Mouse (Mus musculus) neural tube, embryonic 10.5 days (tissue): ENCODE data around the gene Smok3c.
"Not testable (repeated sequence)": the region's sequence is repeated elsewhere in the genome, so short reads cannot be mapped to it uniquely, and the experiment has no call there.

Experiments used
- DNase-seq: peaks from one replicate; pipeline ENCODE4 v3.0.0-alpha.2; 2017; ENCODE audit warnings: low spot score; ENCODE audit errors: extremely low spot score

Smok3c gene

DNA sequence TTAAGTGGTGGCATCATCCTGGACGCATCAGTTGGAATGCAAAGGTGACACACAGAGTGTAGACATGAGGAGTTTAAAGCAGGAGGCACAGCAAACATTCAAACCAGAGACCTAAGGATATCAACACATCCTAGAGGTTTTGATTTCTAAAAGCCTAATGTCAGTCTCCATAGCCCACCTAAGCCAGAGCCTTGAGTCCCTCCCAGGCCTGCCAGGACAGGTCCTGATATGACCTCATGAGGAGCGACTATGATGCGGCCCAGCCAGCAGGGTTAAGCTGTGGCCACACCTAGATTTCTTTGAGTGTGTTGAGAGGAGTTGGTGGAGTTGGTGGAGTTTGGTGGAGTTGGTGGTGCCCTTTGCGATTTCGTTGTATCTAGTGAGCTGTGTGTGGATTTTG is at the start of gene Smok3c:
TSS of gene Smok3c (plus strand) at position 301 of the 400 bp plus-strand sequence.
- DNase-seq: not testable (repeated sequence)

DNA sequence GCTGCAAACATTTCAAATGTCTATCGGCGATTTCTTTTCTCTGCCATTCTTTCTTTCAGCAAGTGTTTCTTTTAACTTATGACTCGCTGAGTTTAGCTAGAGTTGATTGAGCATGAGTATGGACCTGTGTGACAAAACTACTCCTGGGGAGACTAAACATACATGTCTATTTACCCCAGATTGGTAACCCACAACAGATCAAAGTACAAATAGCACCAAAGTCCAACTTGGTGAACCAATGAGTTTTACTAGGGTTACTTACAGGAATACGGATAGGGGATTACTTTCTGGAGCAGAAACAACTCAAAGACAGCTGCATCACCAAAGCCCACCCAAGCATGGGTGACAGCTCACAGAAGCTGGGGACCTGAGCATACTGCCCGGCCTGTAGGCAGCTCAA is 43.6 kb upstream of the Smok3c start:
- DNase-seq: no peak

DNA sequence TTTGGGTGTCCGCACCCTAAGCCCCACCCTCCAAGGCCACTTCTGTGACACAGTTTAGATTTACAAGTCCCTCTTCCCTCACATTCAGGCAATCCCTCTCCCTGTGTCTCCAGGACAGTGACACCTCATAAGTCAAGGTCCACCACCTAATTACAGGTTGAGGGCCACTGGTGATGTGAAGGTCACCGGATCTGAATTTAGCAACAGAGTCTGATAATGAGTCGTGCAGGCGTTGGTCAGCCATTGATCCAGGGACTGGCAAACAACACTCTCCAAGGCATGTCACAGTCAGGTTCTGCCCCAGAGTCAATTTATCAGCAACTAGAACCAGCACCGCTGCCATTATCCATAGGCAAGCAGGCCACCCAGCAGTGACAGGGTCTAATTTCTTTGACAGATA is 40.6 kb upstream of the Smok3c start:
- no peak for DNase-seq

DNA sequence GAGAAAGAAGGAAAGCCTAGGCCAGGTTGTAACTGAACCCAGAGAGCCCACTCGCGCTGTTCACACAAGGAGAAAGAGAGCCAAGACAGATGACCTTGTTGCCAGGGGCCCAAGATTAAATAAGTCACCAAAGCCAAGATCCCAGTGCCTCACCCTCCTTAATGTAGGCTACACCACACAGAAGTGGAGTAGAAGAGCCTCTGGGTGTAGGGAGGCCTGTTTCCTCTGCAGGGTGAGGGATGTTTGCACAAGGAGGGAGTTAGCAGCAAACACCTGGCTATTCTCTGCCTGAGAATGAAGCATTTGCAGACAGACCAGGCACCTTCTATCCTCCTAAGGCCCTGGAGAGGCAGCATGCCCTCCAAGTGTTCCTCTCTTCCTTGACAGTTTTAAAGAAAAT is 36.5 kb upstream of the Smok3c start:
- DNase-seq: no peak

DNA sequence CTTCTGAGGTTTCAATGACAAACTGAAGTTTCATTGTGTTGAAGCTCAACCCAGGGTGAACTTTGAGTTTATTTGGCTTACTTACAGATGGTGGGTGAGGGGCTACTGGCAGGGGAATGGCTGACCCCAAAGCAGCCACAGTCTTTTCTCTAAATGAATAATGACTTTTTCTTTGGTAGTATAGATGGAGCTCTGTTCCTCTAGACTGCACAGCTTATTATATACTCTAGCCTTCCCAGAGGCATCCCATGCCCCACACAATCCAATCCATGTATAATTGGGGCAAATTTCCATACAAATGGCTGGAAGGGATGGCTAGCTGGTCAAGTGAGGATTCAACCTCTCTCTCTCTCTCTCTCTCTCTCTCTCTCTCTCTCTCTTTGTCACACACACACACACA is 36.0 kb upstream of the Smok3c start:
- DNase-seq: no peak

DNA sequence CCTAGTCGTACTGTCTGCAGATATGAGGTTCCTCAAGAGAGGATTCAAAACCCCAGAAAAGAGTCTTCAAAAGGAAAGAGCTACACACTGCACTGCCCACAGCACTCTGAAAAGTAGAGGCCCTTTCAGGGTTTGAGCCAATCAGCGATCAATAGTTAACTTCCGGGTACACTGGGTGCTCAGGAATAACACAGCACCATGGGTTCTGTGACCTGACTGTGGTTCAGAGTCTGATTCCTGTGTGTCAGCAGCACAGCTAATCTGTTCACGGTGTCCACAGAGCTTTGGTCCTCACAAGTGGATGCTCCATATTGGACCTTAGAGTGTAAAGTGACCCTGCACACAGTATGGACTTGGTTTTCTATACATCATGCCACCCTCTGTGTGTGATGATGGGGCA is 33.4 kb upstream of the Smok3c start:
- not testable (repeated sequence) for DNase-seq

DNA sequence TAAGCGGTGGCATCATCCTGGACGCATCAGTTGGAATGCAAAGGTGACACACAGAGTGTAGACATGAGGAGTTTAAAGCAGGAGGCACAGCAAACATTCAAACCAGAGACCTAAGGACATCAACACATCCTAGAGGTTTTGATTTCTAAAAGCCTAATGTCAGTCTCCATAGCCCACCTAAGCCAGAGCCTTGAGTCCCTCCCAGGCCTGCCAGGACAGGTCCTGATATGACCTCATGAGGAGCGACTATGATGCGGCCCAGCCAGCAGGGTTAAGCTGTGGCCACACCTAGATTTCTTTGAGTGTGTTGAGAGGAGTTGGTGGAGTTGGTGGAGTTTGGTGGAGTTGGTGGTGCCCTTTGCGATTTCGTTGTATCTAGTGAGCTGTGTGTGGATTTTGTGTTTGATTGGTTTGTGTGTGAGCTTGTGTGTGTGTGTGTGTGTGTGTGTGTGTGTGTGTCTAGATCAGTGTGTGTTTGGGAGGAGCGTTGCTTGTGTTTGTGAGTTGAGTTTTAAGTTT is 32.0 kb upstream of the Smok3c start, which contains the start of the genes Smok3a and Smok3b:
TSS of gene Smok3a (plus strand) at position 301 of the 519 bp plus-strand sequence.
TSS of gene Smok3b (plus strand) at position 469 of the 519 bp plus-strand sequence.
- not testable (repeated sequence) for DNase-seq

DNA sequence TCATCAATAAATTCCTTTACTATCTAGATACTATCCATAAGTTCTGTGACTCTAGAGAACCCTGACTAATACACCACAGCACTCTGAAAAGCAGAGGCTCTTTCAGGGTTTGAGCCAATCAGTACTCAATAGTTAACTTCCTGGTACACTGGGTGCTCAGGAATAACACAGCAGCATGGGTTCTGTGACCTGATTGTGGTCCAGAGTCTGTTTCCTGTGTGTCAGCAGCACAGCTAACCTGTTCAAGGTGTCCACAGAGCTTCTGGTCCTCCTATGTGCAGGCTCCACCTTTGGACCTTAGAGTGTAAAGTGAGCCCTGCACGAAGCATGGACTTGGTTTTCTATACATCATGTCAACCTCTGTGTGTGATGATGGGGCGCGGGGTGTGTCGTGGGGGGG is 20.8 kb downstream of the Smok3c start:
- DNase-seq: no peak

DNA sequence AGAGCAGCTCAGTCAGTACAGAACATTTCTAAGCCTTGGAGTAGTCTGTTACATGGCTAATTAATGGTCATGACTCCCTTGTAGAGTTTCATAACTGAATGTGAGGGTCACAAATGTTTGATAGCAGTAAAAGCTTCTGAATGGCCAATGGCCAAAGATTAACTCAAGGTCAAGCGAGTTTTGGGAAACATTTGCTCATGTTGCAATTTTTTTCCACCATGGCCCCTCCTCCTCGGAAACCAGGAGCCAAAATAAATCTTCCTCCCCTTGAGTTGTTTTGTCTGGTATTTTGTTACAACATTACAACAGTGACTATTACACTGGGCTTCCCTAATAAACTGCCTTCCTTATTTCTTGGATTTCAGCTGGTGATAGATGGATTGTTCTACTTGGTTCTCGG is 22.7 kb downstream of the Smok3c start:
- DNase-seq: no peak

DNA sequence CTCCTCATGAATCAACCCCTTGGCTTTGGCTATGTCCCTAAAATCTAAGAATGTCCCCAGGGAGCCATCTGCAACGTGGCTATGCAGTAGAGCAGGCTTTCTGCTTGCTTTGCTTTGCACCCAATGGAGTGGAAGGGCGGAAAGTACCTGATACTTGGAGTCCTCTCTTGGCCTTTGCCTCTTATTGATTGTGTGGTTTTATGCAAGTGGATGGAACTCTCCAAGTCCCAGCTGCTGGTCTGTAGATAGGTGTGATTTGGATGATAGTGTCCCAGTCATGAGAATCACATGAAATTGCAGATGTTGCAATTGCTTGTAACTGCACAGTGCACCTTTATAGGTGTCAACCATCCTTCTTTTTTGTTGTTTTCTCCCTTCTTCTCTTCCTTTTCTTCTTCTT is 23.2 kb downstream of the Smok3c start:
- no peak for DNase-seq

DNA sequence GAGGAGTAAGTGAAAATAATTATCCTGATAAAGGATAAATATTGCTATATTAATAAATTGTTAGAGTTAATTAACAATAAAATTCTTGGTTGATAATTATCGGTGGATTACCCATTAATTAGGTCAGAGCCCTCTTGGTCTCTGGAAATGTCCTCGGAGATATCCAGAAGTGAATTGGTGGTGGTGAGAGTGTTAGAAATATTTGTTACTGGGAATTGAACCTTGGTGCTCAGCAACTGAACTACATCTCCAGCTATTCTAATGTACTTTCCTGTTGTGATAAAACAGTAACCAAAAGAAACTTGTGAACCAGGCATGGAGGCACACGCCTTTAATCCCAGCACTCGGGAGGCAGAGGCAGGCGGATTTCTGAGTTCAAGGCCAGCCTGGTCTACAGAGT is 27.5 kb downstream of the Smok3c start:
- no peak for DNase-seq

DNA sequence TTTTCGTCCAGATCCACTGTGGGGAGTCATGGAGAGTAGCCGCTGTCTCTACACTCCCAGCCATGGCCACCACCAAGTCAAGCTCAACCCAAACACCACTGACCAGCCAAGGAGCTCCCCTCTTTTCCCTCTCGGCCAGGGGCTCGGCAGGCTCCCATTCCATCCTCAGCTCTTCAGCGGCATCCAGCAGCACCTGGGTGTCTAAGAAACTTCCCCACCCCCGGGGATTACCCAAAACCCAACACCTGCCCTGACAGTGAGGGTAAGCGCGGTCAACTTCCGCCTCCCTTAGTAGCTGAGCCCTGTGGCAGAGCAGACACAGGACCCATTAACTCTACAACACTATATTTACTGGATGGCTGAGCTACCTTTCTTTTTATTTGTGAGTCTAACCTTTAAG is 28.5 kb downstream of the Smok3c start:
- DNase-seq: no peak

DNA sequence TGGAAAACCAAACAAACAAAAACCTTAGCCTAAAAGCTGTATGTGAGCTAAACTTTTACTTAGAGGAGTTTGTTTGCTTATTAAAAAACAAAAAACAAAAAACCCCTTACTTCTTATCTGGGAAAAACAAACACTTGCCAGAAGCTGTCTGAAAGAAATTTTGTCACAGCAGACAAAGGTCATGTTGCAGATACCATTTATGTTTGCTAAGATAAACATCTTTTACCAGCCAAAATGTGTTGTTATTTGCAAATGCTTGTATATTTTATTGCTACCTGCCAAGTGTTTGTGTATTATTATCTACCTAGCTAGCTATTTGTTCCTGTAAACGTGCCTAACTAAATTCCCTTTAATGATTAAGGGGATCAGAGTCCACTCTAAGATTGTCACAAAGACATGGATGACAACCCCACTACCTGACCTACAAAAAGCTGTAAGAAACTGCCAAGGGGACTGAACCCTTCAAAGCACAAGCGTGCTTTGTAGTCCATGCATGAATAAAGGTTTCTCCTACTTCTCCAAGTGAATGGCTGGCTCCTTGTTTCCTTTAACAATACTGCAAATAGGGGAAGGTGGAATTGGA is 30.4 kb downstream of the Smok3c start:
- DNase-seq: no peak

DNA sequence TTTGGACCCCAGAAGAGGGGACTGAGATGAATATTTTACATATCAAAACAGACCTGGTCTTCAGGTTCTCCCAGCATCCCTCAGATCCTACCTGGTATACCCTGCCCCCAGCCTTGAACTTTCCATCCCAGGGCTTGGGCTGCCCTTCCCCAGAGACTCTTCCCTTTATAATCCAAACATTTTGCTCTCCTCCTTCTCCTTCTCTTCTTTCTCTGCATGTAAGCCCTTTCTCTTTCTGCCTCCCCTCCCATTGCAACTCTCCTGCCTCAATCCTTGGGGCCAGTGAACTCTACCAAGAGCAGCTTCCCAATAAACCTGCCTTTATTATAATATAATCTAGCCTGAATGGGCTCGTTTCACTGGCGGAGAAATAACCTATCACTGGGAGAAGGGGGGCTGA is 30.9 kb downstream of the Smok3c start:
- no peak for DNase-seq

DNA sequence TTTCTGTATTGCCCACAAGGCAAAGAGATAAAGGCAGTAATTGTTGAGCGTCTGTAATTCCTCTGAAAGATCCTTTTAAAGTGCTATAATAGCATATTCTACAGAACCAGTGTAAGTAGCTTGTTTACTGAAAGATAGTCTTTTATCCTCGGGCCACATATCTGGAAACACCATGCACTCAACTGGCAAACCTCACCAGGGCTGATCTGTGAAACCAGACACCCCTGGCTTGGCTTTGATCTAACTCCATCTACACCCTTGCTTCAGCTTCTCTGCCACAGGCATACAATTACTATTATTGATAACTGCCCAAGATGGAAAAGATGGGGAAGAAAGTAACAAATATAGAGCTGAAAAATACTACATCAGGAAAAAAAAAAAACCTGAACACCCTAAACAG is 31.5 kb downstream of the Smok3c start:
- no peak for DNase-seq

DNA sequence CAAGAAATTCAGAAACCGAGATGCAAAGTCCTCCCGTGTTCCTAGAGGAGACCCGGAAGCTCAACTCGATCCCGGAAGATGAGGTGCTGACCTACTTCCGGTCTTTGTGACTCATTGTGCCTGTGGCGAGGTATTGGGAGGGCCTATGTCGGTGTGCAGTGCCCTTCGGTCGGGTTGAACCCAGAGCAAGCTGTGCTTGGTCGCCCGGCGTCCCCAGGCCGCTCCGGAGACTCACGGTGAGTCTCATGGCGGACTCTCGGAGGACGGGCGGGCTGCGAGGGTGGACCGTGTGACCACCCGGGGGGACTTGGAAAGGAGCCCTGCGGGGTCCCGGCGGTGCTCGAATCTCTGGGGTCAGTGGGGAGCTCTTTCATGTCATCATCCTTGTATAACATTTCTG is 32.0 kb downstream of the Smok3c start, which contains the start of gene Zkscan1:
TSS of gene Zkscan1 (plus strand) at position 89 of the 400 bp plus-strand sequence.
- DNase-seq: peak; percentile 91

DNA sequence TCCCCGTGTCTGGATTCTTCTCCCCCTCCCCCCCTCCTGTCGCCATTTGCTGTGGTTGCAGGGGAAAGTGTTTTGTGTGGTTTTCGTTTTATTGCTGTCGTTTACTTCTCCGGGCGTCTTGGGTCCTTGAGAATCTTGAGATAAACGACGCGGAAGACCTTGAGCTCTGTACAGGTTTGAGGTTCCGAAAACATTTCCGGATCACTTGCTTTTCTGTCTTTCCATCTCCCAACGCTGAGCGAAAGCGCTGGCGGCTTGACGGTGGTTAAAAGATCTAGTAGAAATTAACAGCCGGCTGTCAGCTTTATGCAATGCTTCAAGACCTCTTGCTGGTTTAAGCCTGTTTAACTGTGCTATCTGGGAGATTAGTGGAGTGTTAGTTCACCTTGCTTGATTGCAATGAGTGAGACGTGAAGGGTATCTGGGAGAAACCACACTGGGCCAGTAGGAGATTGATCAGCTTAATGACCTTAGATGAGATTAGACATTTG is 32.5 kb downstream of the Smok3c start:
- DNase-seq: peak; percentile 38

DNA sequence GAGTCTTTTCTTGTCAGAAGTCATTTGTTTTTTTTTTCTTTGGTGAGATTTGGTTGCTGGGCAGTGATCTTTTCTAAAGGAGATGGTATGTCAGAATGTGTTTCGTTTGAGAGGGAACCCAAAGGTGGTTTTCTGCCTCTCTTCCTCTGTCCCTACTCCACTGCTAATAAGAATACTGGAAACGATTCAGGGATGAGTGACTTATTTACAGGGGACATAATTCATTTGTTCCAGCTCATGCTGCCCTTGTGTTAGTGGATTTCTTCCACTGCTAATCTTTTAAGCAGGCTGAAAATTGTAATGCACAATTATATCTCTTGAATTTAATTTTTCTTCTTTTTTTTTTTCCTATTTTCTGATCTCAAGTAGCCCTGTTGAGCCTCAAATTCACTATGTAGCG is 33.8 kb downstream of the Smok3c start:
- DNase-seq: no peak

DNA sequence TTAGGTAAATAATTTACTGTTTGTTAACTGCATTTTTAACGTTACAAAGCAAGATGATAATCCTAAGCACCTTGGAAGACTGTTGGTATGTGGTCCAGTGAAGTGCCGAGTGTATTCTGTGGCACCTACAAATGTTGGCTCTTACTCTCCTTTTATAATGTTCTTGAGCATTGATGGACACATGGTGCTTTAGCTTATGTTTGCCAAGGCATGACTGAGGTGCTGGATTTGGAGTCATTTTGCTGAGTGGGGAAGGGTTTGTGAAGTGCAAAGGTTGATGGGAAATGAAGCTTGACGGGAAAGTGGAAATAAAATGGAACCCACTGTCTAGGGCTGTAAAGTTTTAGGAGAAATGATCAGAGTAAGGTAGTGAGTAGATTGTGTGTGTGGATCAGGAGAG is 35.4 kb downstream of the Smok3c start:
- no peak for DNase-seq

DNA sequence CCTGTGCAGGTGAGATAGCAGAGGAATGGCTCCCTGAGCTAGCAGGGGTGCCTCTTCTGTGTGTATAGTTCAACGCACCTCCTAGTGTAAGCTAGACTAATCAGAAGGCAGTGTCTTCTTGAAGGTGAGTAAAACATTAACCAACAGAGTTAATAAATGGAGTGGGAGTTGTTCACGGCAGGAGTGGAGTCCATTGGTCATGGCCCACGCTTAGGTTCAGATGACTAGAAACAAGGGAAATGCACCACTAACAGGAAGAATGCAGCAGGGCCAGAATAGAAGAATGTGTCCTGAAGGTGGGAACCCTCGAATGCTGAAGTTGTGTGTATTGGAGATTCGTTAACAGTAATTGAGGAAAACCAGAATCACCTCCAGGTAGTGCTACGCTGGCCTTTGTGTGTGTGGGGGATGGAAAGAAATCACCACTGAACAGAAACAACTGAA is 36.1 kb downstream of the Smok3c start:
- DNase-seq: no peak

DNA sequence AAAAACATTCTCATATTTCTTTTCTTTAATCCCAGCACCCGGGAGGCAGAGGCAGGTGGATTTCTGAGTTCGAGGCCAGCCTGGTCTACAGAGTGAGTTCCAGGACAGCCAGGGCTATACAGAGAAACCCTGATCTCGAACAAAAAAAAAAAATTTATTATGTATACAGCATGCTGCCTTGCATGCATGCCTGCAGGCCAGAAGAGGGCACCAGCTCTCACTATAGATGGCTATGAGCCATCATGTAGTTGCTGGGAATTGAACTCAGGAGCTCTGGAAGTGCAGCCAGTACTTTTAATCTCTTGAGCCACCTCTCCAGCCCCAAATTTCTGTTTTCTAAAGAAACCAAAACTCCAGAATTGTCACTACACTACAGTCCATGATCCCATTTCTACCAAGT is 37.3 kb downstream of the Smok3c start:
- DNase-seq: no peak

DNA sequence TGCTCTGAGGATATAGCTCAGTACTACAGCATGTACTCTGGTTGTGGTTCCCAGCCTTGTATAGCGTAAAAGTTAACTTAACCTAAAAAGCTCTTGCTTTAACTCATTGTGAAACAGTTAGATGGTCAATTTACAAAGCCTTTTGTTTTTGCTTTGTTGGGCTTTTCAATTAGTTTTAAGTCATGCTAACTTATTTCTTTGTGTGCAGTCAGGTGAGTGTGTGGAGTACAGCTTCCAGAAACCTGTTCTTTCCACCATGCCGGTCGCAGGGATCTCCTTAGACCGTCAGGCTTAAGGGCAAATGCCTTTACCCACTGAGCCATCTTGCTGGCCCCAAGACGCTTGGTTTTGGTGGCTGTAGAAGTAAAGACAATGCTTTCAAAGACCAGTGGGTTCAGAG is 37.7 kb downstream of the Smok3c start:
- DNase-seq: no peak

DNA sequence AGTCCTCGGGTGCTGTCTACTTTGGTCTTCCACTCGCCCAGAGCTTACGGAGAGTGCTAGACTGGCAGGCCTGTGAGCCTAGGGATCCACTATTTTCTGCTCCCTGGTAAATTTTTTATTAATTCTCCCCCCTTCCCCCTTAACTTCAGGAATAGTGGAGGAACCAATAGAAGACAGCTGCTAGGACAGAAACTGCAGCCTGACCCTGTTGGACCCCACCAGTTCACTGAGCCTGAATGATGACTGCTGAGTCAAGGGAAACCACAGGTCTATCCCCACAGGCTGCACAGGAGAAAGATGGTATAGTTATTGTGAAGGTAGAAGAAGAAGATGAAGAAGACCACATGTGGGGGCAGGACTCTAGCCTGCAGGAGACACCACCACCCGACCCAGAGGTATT is 39.8 kb downstream of the Smok3c start:
- DNase-seq: no peak
